In genomic region chr19:42538911-42539310, GRCm38 (mm10) we compare ENCODE assay signal across 15 mouse cellular contexts.
"Had no signal": no experiment of that assay in that cellular context is flagged by ENCODE, and none has a peak within 500 bp of the region (broad histone marks: within the 10 kb centered on the region; RNA-seq: fewer than 3 reads in every experiment).

No protein-coding gene starts in this region.

- H3K27me3 ChIP-seq: kidney, embryonic 15.5 days; liver, embryonic 13.5 days; megakaryocyte, embryonic 14.5 days; midbrain, embryonic 13.5 days; neural tube, embryonic 12.5 days; stomach, embryonic 15.5 days had no signal

- H3K9me3 ChIP-seq: kidney, embryonic 15.5 days; liver, embryonic 13.5 days; megakaryocyte, embryonic 14.5 days; midbrain, embryonic 10.5 days; midbrain, embryonic 13.5 days; neural tube, embryonic 12.5 days; stomach, embryonic 15.5 days had no signal

- H3K4me2 ChIP-seq: kidney, embryonic 15.5 days; liver, embryonic 13.5 days; lung, embryonic 14.5 days; midbrain, embryonic 13.5 days; neural tube, embryonic 12.5 days; stomach, embryonic 15.5 days had no signal

- ATAC-seq: midbrain, embryonic 13.5 days; midbrain, embryonic 16.5 days had no signal

- DNase-seq: kidney, adult 11 months; kidney, adult 8-10 months; liver, embryonic 13.5 days; right cerebral cortex, postnatal 14 days; right cerebral cortex, postnatal 4 days; thymus, postnatal 25 days had no signal

- H3K4me1 ChIP-seq: stomach, embryonic 15.5 days had no signal

- H3K27ac ChIP-seq: kidney, embryonic 15.5 days; liver, embryonic 13.5 days; macrophage; midbrain, embryonic 10.5 days; midbrain, embryonic 13.5 days; neural tube, embryonic 12.5 days; stomach, embryonic 15.5 days had no signal

- H3K9ac ChIP-seq: kidney, embryonic 15.5 days; liver, embryonic 13.5 days; lung, embryonic 14.5 days; midbrain, embryonic 13.5 days; neural tube, embryonic 12.5 days; stomach, embryonic 15.5 days had no signal

- H3K36me3 ChIP-seq: kidney, embryonic 15.5 days; liver, embryonic 13.5 days; midbrain, embryonic 13.5 days; neural tube, embryonic 12.5 days; stomach, embryonic 15.5 days had no signal

- H3K4me3 ChIP-seq: kidney, embryonic 15.5 days; liver, embryonic 13.5 days; megakaryocyte, embryonic 14.5 days; midbrain, embryonic 10.5 days; midbrain, embryonic 13.5 days; neural tube, embryonic 12.5 days; stomach, embryonic 15.5 days had no signal
